Mouse (Mus musculus): ENCODE results near the gene Fam240b. TPM values are rescaled to one million over a fixed set of nuclear protein-coding genes. Genes with fewer than 3 reads are reported as not detected.
"Not testable (repeated sequence)": the region's sequence is repeated elsewhere in the genome, so short reads cannot be mapped to it uniquely, and the experiment has no call there.

Fam240b gene
- polyA plus RNA-seq, 1 experiment = not detected

DNA sequence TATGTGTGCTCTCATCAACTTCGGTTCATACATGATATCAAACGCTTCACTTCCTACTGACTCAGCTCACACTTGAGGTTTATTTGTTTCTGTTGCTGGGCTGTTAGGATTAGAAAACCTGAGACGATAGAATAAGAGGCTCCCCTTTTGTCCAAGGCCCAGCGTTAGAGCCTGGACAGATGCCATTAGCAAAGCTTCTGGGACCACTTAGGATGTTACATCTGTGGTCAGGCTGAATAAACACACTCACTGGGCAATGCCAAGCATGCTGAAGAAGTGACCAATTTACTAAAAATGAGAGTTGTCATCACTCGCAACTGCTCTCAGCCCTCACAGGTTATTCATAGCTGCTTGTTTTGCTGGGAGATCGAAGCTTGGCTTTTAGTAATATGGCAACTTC lies 7.7 kb downstream of the Fam240b start:
- H3K4me1 ChIP-seq (ENCODE audit: control insufficient read depth, insufficient read depth, low read length) = no peaks in the 10 kb centered on the region; the same call in 1 of the 2 replicates
- 74% methylated on average over 6 of the region's 6 CpGs for WGBS
- no peak overlapping the region for H3K27ac ChIP-seq (ENCODE audit: control insufficient read depth, insufficient read depth, low read depth, low read length, poor library complexity)
- no peak overlapping the region for H3K4me3 ChIP-seq (replicated peaks; ENCODE audit: control insufficient read depth, low read depth, low read length)
- TF ChIP-seq POLR2A (IDR thresholded peaks at IDR 0.05; ENCODE audit: borderline replicate concordance, control insufficient read depth, low read depth, low read length) (no peak), CTCF (IDR thresholded peaks at IDR 0.05; ENCODE audit: control insufficient read depth, insufficient read depth, low read length) (no peak)

DNA sequence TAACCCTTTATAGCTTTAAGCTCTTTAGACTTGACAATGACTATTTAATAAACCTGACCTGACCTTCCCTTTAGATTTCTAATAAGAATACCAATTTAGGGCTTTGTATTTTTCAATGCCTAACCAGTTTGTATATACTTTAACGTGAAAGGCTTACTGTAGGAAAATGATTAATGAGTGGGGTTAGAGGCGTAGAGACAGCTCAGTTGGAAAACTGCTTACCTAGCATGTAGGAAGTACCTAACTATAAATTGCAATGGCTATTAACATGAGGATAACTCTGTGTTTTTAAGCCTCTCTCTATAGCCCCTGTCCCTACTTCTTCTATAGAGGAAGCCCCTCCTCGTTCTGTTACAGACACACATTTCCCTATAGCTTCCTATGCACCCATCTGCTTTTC lies 17.6 kb downstream of the Fam240b start:
- TF ChIP-seq CTCF (IDR thresholded peaks at IDR 0.05; ENCODE audit: control insufficient read depth, insufficient read depth, low read length) (no peak), POLR2A (IDR thresholded peaks at IDR 0.05; ENCODE audit: borderline replicate concordance, control insufficient read depth, low read depth, low read length) (no peak)
- H3K4me1 ChIP-seq (ENCODE audit: control insufficient read depth, insufficient read depth, low read length) = no peaks in the 10 kb centered on the region
- H3K27ac ChIP-seq (ENCODE audit: control insufficient read depth, insufficient read depth, low read depth, low read length, poor library complexity) = no peak overlapping the region
- no peak overlapping the region for H3K4me3 ChIP-seq (replicated peaks; ENCODE audit: control insufficient read depth, low read depth, low read length)
- WGBS = 67% methylated on average over 3 of the region's 3 CpGs

DNA sequence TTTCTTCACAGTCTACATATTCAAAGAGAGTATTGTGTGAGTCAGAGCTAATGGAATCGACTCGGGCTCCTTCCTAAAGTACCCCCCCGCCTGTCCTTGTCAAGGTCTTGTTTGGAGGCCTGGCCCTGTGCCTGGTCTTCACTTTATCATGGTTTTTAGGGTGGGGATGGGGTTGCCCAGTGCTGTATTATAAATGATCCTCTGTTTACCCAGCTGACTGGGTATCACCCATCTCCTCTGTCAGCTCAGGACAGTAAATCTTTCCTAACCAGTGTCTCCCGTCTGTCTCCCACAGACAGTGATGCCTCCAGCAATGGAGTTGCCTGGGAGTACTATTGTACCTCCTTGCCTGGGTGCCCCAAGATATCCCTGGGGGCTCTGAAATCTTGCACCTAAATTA lies 19.6 kb downstream of the Fam240b start:
- Histone ChIP-seq H3K27ac (ENCODE audit: control insufficient read depth, insufficient read depth, low read depth, low read length, poor library complexity) (no peak overlapping the region), H3K4me3 (replicated peaks; ENCODE audit: control insufficient read depth, low read depth, low read length) (no peak overlapping the region), H3K4me1 (ENCODE audit: control insufficient read depth, insufficient read depth, low read length) (no peaks in the 10 kb centered on the region)
- 70% methylated on average over 4 of the region's 4 CpGs for WGBS
- no peak for TF ChIP-seq CTCF (IDR thresholded peaks at IDR 0.05; ENCODE audit: control insufficient read depth, insufficient read depth, low read length)

GRCm38 (mm10) chr13:64467886-64468285 lies 29.7 kb downstream of the Fam240b start:
- Histone ChIP-seq H3K4me3 (replicated peaks; ENCODE audit: control insufficient read depth, low read depth, low read length) (no peak overlapping the region), H3K4me1 (ENCODE audit: control insufficient read depth, insufficient read depth, low read length) (no peaks in the 10 kb centered on the region), H3K27ac (ENCODE audit: control insufficient read depth, insufficient read depth, low read depth, low read length, poor library complexity) (no peak overlapping the region)
- 66% methylated on average over 6 of the region's 6 CpGs for WGBS
- TF ChIP-seq POLR2A (IDR thresholded peaks at IDR 0.05; ENCODE audit: borderline replicate concordance, control insufficient read depth, low read depth, low read length) = no peak
- no peak for TF ChIP-seq CTCF (IDR thresholded peaks at IDR 0.05; ENCODE audit: control insufficient read depth, insufficient read depth, low read length)

GRCm38 (mm10) chr13:64465166-64465565 lies 32.4 kb downstream of the Fam240b start:
- 64% methylated on average over 9 of the region's 9 CpGs for WGBS
- H3K4me1 ChIP-seq (ENCODE audit: control insufficient read depth, insufficient read depth, low read length) = no peaks in the 10 kb centered on the region
- H3K27ac ChIP-seq (ENCODE audit: control insufficient read depth, insufficient read depth, low read depth, low read length, poor library complexity) = no peak overlapping the region
- TF ChIP-seq CTCF (IDR thresholded peaks at IDR 0.05; ENCODE audit: control insufficient read depth, insufficient read depth, low read length) (no peak), POLR2A (IDR thresholded peaks at IDR 0.05; ENCODE audit: borderline replicate concordance, control insufficient read depth, low read depth, low read length) (no peak)
- no peak overlapping the region for H3K4me3 ChIP-seq (replicated peaks; ENCODE audit: control insufficient read depth, low read depth, low read length)

DNA sequence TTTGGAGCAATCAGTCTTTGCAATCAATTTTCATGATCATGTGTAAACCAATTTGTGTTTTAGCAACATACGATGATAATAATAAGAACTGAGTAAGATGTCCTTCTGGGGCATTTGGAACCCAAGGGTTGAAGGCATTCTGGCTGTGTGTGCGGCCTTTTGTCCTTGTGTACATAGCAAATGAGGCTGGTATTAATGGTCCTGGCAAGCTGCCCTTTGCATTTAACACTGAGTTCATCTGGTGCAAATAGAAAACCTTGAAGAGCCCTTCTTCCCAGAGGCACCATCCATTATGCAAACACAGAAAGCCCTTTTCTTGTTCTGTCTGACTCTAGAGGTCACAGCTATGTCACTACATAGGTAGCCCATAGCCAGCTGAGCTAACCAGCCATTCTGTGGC lies 35.0 kb downstream of the Fam240b start:
- Histone ChIP-seq H3K4me1 (ENCODE audit: control insufficient read depth, insufficient read depth, low read length) (no peaks in the 10 kb centered on the region), H3K27ac (ENCODE audit: control insufficient read depth, insufficient read depth, low read depth, low read length, poor library complexity) (no peak overlapping the region), H3K4me3 (replicated peaks; ENCODE audit: control insufficient read depth, low read depth, low read length) (no peak overlapping the region)
- WGBS = 77% methylated on average over 2 of the region's 2 CpGs
- TF ChIP-seq POLR2A (IDR thresholded peaks at IDR 0.05; ENCODE audit: borderline replicate concordance, control insufficient read depth, low read depth, low read length) (no peak), CTCF (IDR thresholded peaks at IDR 0.05; ENCODE audit: control insufficient read depth, insufficient read depth, low read length) (no peak)

DNA sequence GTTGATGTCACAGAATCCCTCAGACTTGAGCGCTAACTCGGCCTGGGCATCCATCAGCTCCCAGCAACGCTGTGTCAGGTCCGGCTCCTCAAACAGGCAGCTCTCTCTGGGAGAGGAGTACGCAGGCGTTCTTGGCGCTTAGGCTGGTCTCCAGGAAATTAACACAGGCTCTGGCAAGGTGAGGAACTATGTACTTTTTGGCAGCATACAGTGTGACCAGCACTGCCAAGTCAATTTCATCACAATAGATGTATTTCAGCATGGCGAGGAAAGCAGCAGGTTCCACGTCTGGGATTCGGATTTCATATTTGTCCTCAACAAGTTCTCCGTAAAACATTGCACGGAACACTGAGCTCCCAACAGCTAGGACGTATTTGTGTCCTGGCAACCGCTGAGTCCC lies 39.4 kb downstream of the Fam240b start:
- TF ChIP-seq CTCF (IDR thresholded peaks at IDR 0.05; ENCODE audit: control insufficient read depth, insufficient read depth, low read length) = no peak
- no peak for TF ChIP-seq POLR2A (IDR thresholded peaks at IDR 0.05; ENCODE audit: borderline replicate concordance, control insufficient read depth, low read depth, low read length)
- Histone ChIP-seq H3K4me3 (replicated peaks; ENCODE audit: control insufficient read depth, low read depth, low read length) (no peak overlapping the region), H3K27ac (ENCODE audit: control insufficient read depth, insufficient read depth, low read depth, low read length, poor library complexity) (no peak overlapping the region), H3K4me1 (ENCODE audit: control insufficient read depth, insufficient read depth, low read length) (no peaks in the 10 kb centered on the region)
- WGBS = 91% methylated on average over 14 of the region's 14 CpGs

DNA sequence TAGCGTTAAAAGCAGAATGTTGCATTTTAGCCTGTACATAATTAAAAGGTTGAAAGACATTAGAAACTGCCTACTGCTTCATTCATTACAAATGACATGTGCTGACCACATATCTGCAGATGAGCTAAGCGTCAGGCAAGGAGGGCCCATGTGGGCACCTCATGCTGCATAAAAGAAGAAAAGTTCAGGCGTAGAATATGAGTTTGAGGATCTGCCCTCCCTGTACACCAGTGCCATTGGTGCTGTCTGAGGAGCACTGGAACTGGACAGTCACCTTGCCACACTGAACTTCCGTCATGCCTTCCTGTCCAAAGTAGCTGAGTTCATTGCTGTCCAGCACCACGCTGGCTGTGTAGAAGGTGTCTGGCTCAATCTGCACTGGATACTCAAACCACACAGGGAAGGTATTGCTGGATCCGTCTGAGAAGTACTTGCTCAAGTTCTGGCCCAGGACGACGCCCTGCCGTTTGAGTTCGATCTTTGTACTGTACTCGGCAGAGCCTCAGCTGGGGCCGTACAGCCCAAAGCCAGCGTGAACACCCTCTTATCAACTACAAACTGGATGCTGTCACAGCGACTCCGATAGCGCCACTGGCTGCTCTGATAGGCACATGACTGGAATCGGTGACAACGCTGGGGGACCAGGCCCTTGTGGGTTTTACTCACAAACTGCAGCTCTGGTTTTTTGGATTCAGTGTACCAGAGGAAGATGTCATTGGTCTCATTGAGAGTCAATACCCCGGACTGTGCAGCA lies 40.2 kb downstream of the Fam240b start:
- 85% methylated on average over 19 of the region's 19 CpGs for WGBS
- not testable (repeated sequence) for H3K27ac ChIP-seq (ENCODE audit: control insufficient read depth, insufficient read depth, low read depth, low read length, poor library complexity); H3K4me1 ChIP-seq (ENCODE audit: control insufficient read depth, insufficient read depth, low read length); H3K4me3 ChIP-seq (replicated peaks; ENCODE audit: control insufficient read depth, low read depth, low read length)

All from bone marrow, adult 2 months (tissue).